Comparison of ENCODE assay signal across 50 mouse cellular contexts in the genomic region with DNA sequence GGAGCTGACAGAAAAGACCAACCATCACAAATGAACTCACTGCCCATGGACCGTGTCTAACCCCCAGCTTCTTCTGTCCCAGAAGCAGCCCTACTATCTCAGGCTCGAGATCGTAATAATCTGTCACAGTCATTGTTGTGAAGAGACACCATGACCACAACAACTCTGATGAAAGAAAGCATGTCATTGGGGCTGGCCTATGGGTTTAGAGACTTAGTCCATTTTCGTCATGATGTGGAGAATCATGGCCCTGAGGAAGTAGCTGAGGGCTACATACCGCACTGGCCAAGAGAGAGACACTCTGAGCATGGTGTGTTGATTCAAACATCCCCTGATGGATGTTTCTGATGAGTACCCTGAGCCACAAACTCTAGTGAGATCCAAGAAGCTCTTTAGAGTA. TPM values are rescaled to one million over a fixed set of nuclear protein-coding genes. Genes with fewer than 3 reads are reported as not detected.
"Had no signal": no experiment of that assay in that cellular context is flagged by ENCODE, and none has a peak within 500 bp of the region (broad histone marks: within the 10 kb centered on the region; RNA-seq: fewer than 3 reads in every experiment).

No protein-coding gene starts in this region.

- H3K27ac ChIP-seq: heart, adult 2 months; heart, embryonic 10.5 days; heart, embryonic 13.5 days; heart, embryonic 15.5 days; hindbrain, embryonic 10.5 days; hindbrain, embryonic 12.5 days; hindbrain, embryonic 13.5 days; hindbrain, embryonic 14.5 days; hindbrain, embryonic 15.5 days; hindbrain, postnatal 0 days; intestine, embryonic 15.5 days; kidney, embryonic 15.5 days; kidney, postnatal 0 days; layer of hippocampus, adult 2 months had no signal

- H3K4me1 ChIP-seq: heart, embryonic 12.5 days; heart, embryonic 13.5 days; heart, embryonic 15.5 days; hindbrain, embryonic 10.5 days; hindbrain, embryonic 12.5 days; hindbrain, embryonic 13.5 days; hindbrain, embryonic 15.5 days; intestine, embryonic 15.5 days; kidney, embryonic 15.5 days had no signal

- H3K9ac ChIP-seq: heart, embryonic 12.5 days; heart, embryonic 13.5 days; heart, embryonic 15.5 days; hindbrain, embryonic 12.5 days; hindbrain, embryonic 13.5 days; hindbrain, embryonic 14.5 days; hindbrain, embryonic 15.5 days; intestine, embryonic 15.5 days; kidney, embryonic 15.5 days had no signal

- DNase-seq: heart, adult 2 months; heart, postnatal 10 days; heart, postnatal 14 days; heart, postnatal 36 days; heart, postnatal 4 days; kidney, adult 11 months; kidney, adult 18-20 months; kidney, adult 2 months; kidney, adult 8-10 months; kidney, postnatal 10 days; kidney, postnatal 14 days; kidney, postnatal 36 days; kidney, postnatal 4 days; layer of hippocampus, adult 9-11 months; layer of hippocampus, postnatal 36 days had no signal

- H3K9me3 ChIP-seq: heart, embryonic 10.5 days; heart, embryonic 12.5 days; heart, embryonic 13.5 days; heart, embryonic 15.5 days; hindbrain, embryonic 12.5 days; hindbrain, embryonic 13.5 days; hindbrain, embryonic 15.5 days; intestine, embryonic 15.5 days; kidney, embryonic 15.5 days had no signal

- ATAC-seq: hindbrain, embryonic 16.5 days; hindbrain, postnatal 0 days; inflammation-experienced regulatory T-cells, adult 6 months; intestine, embryonic 16.5 days; intestine, postnatal 0 days had no signal

- H3K4me3 ChIP-seq: heart, adult 2 months; heart, embryonic 10.5 days; heart, embryonic 12.5 days; heart, embryonic 13.5 days; heart, embryonic 15.5 days; hindbrain, embryonic 10.5 days; hindbrain, embryonic 12.5 days; hindbrain, embryonic 13.5 days; hindbrain, embryonic 15.5 days; intestine, embryonic 15.5 days; kidney, embryonic 15.5 days; layer of hippocampus, adult 2 months had no signal

- H3K4me2 ChIP-seq: heart, embryonic 11.5 days; heart, embryonic 12.5 days; heart, embryonic 13.5 days; heart, embryonic 15.5 days; hindbrain, embryonic 12.5 days; hindbrain, embryonic 13.5 days; hindbrain, embryonic 14.5 days; hindbrain, embryonic 15.5 days; intestine, embryonic 15.5 days; kidney, embryonic 15.5 days had no signal

- H3K27me3 ChIP-seq: heart, embryonic 12.5 days; heart, embryonic 15.5 days; hindbrain, embryonic 12.5 days; hindbrain, embryonic 13.5 days; hindbrain, embryonic 15.5 days; intestine, embryonic 15.5 days; kidney, embryonic 15.5 days had no signal

- H3K36me3 ChIP-seq: heart, embryonic 10.5 days; heart, embryonic 12.5 days; heart, embryonic 13.5 days; heart, embryonic 15.5 days; hindbrain, embryonic 10.5 days; hindbrain, embryonic 12.5 days; hindbrain, embryonic 13.5 days; hindbrain, embryonic 15.5 days; intestine, embryonic 15.5 days; kidney, embryonic 15.5 days had no signal

RNA-seq across cellular contexts. Expression of a gene that starts 2.2 kb away (rescaled TPM):
- total RNA-seq: heart, adult 2 months; heart, postnatal 10 days; heart, postnatal 14 days; heart, postnatal 25 days; heart, postnatal 36 days; heart, postnatal 4 days; hindbrain, postnatal 0 days; layer of hippocampus, adult 18-20 months; layer of hippocampus, adult 2 months; layer of hippocampus, postnatal 10 days; layer of hippocampus, postnatal 14 days; layer of hippocampus, postnatal 25 days; layer of hippocampus, postnatal 36 days had no signal
- polyA plus RNA-seq: heart, embryonic 10.5 days; heart, embryonic 11.5 days; hindbrain, embryonic 10.5 days; hindbrain, embryonic 11.5 days; hindbrain, embryonic 12.5 days; hindbrain, embryonic 14.5 days; hindbrain, embryonic 15.5 days; hindbrain, postnatal 0 days; kidney, embryonic 14.5 days; kidney, embryonic 15.5 days had no signal

RNA-seq across cellular contexts. Expression of a gene that starts 5.9 kb away (rescaled TPM):
- total RNA-seq: heart, adult 2 months; heart, adult 8-10 months; heart, postnatal 10 days; heart, postnatal 14 days; heart, postnatal 25 days; heart, postnatal 36 days; heart, postnatal 4 days; hematopoietic stem cell, adult 5-6 weeks; hindbrain, postnatal 0 days; layer of hippocampus, adult 18-20 months; layer of hippocampus, adult 2 months; layer of hippocampus, adult 8-10 months; layer of hippocampus, postnatal 10 days; layer of hippocampus, postnatal 14 days; layer of hippocampus, postnatal 25 days; layer of hippocampus, postnatal 36 days had no signal
- polyA plus RNA-seq: heart, adult 2 months; heart, embryonic 10.5 days; heart, embryonic 11.5 days; heart, embryonic 12.5 days; heart, embryonic 13.5 days; heart, embryonic 14.5 days; heart, embryonic 15.5 days; heart, embryonic 16.5 days; heart, postnatal 0 days; hindbrain, embryonic 10.5 days; hindbrain, embryonic 11.5 days; hindbrain, embryonic 12.5 days; hindbrain, embryonic 13.5 days; hindbrain, embryonic 14.5 days; hindbrain, embryonic 15.5 days; hindbrain, embryonic 16.5 days; hindbrain, postnatal 0 days; intestine, embryonic 14.5 days; intestine, embryonic 16.5 days; intestine, postnatal 0 days; kidney, adult 2 months; kidney, embryonic 14.5 days; kidney, embryonic 15.5 days; kidney, embryonic 16.5 days; large intestine, adult 2 months had no signal

RNA-seq across cellular contexts. Expression of a gene that starts 7.2 kb away (rescaled TPM):
- total RNA-seq: heart, adult 2 months; heart, postnatal 10 days; heart, postnatal 14 days; heart, postnatal 25 days; heart, postnatal 36 days; heart, postnatal 4 days; hematopoietic stem cell, adult 5-6 weeks; hindbrain, postnatal 0 days; layer of hippocampus, adult 18-20 months; layer of hippocampus, adult 2 months; layer of hippocampus, adult 8-10 months; layer of hippocampus, postnatal 10 days; layer of hippocampus, postnatal 14 days; layer of hippocampus, postnatal 25 days; layer of hippocampus, postnatal 36 days had no signal
- polyA plus RNA-seq: heart, adult 2 months; heart, embryonic 10.5 days; heart, embryonic 11.5 days; heart, embryonic 12.5 days; heart, embryonic 13.5 days; heart, embryonic 14.5 days; heart, embryonic 15.5 days; heart, embryonic 16.5 days; heart, postnatal 0 days; hindbrain, embryonic 10.5 days; hindbrain, embryonic 11.5 days; hindbrain, embryonic 12.5 days; hindbrain, embryonic 13.5 days; hindbrain, embryonic 14.5 days; hindbrain, embryonic 15.5 days; hindbrain, embryonic 16.5 days; hindbrain, postnatal 0 days; inflammation-experienced regulatory T-cells, adult 6 months; kidney, adult 2 months; kidney, embryonic 14.5 days; kidney, embryonic 15.5 days; kidney, embryonic 16.5 days; kidney, postnatal 0 days; large intestine, adult 2 months had no signal

RNA-seq across cellular contexts. Expression of a gene that starts 9.3 kb away (rescaled TPM):
- polyA plus RNA-seq: heart, embryonic 10.5 days; heart, embryonic 11.5 days; heart, embryonic 12.5 days; heart, embryonic 14.5 days; hindbrain, embryonic 16.5 days; inflammation-experienced regulatory T-cells, adult 6 months; kidney, embryonic 16.5 days; large intestine, adult 2 months had no signal
